Mouse (Mus musculus): Measurements from ENCODE around the gene Samsn1.

GRCm38 (mm10) chr16:75983831-75984230 lies 38.2 kb downstream of the Samsn1 start:
- TF ChIP-seq CTCF (IDR thresholded peaks at IDR 0.05; ENCODE audit: low read depth) (no peak), EP300 (optimal IDR thresholded peaks at IDR 0.05) (no peak)
